Mouse (Mus musculus) cerebellum, adult 2 months (tissue): ENCODE measurements around the gene Stxbp4. TPM values are rescaled to one million over a fixed set of nuclear protein-coding genes. Genes with fewer than 3 reads are reported as not detected.
A peak's percentile ranks its signal among the peaks of the same experiment; 100 is the strongest.

Source experiments
- DNase-seq, 2 experiments: peaks; one replicate each; pipeline ENCODE4 v3.0.0; 2021
- H3K27ac ChIP-seq: fragments of 200-500 bp; 2 replicates; pipeline ENCODE4 v1.5.1; 2012; ENCODE audit warnings: low read length, control low read depth, inconsistent platforms; ENCODE audit not compliant: insufficient read depth
- H3K27me3 ChIP-seq: fragments of 200-500 bp; 2 replicates; pipeline ENCODE4 v1.6.1; 2012; ENCODE audit warnings: inconsistent platforms, mild to moderate bottlenecking, low read length, moderate library complexity; ENCODE audit not compliant: control insufficient read depth, insufficient read depth
- H3K4me1 ChIP-seq: fragments of 200-500 bp; 2 replicates; pipeline ENCODE4 v1.6.1; 2011; ENCODE audit warnings: low read length; ENCODE audit not compliant: control insufficient read depth, insufficient read depth
- H3K4me3 ChIP-seq: fragments of 200-500 bp; replicated peaks from 2 replicates; pipeline ENCODE3; 2011; ENCODE audit warnings: mild to moderate bottlenecking, low read depth, low read length, control low read depth; ENCODE audit not compliant: insufficient read depth
- CTCF ChIP-seq: fragments of 200-500 bp; IDR thresholded peaks from 2 replicates; pipeline ENCODE4 v1.5.1; 2011; ENCODE audit warnings: low read depth, mild to moderate bottlenecking, control low read depth, low read length, moderate library complexity, borderline replicate concordance; ENCODE audit not compliant: insufficient read depth
- POLR2A ChIP-seq: fragments of 200-500 bp; IDR thresholded peaks from 2 replicates; pipeline ENCODE4 v1.6.1; 2011; ENCODE audit warnings: low read length, control low read depth, borderline replicate concordance; ENCODE audit not compliant: insufficient read depth
- WGBS: fragments of 180-500 bp; shearing (Covaris S2); methylation state at CpG from one replicate; pipeline ENCODE4 v1.1.7; 2018; 5-methylcytosine and 5-hydroxymethylcytosine counted together
- polyA plus RNA-seq: library from polyadenylated mRNA; depleted of rRNA; stranded (reverse); fragments of >200 nt; gene quantifications from 2 replicates; pipeline ENCODE4 v1.2.3, GENCODE M21; 2012

Stxbp4 gene
- polyA plus RNA-seq, 1 experiment: 7.4 TPM

- no peaks in the 10 kb centered on the region for H3K27me3 ChIP-seq
- WGBS: 71% methylated on average over 2 of the region's 2 CpGs
- DNase-seq: no peak
These were observed 5.4 kb downstream of the Stxbp4 start for GRCm38 (mm10) chr11:90632480-90632879.

GRCm38 (mm10) chr11:90627751-90628150 is 10.1 kb downstream of the Stxbp4 start:
- Histone ChIP-seq H3K27me3 (no peaks in the 10 kb centered on the region), H3K4me1 (no peaks in the 10 kb centered on the region), H3K4me3 (no peak overlapping the region), H3K27ac (no peak overlapping the region)
- WGBS: 88% methylated on average over 1 of the region's 1 CpGs
- no peak for DNase-seq
- no peak for TF ChIP-seq CTCF
- no peak for TF ChIP-seq POLR2A

More at GRCm38 (mm10) chr11:90632480-90632879, 5.4 kb downstream of the Stxbp4 start:
- TF ChIP-seq POLR2A (no peak), CTCF (no peak)
- Histone ChIP-seq H3K4me1 (no peaks in the 10 kb centered on the region), H3K4me3 (no peak overlapping the region), H3K27ac (no peak overlapping the region)

- no peak for DNase-seq
- Histone ChIP-seq H3K4me1 (no peaks in the 10 kb centered on the region), H3K4me3 (no peak overlapping the region), H3K27ac (no peak overlapping the region), H3K27me3 (no peaks in the 10 kb centered on the region)
- TF ChIP-seq CTCF (no peak), POLR2A (no peak)
- 88% methylated on average over 1 of the region's 1 CpGs for WGBS
These were observed 12.7 kb downstream of the Stxbp4 start for GRCm38 (mm10) chr11:90625174-90625573.

GRCm38 (mm10) chr11:90623477-90623876 is 14.4 kb downstream of the Stxbp4 start:
- H3K27me3 ChIP-seq: no peaks in the 10 kb centered on the region
- no peak overlapping the region for H3K4me3 ChIP-seq
- no peak for TF ChIP-seq POLR2A
- peak; percentile 55; the same call in 1 of the 2 replicates for TF ChIP-seq CTCF
- DNase-seq: peak in 1 of 2 experiments; percentile 12
- no peak overlapping the region for H3K27ac ChIP-seq
- WGBS: 49% methylated on average over 6 of the region's 6 CpGs
- no peaks in the 10 kb centered on the region for H3K4me1 ChIP-seq

- no peaks in the 10 kb centered on the region for H3K27me3 ChIP-seq
- TF ChIP-seq CTCF (no peak), POLR2A (no peak)
- no peak overlapping the region for H3K4me3 ChIP-seq
- no peaks in the 10 kb centered on the region for H3K4me1 ChIP-seq
- WGBS: 70% methylated on average over 7 of the region's 7 CpGs
- no peak overlapping the region for H3K27ac ChIP-seq
- DNase-seq: no peak
These were observed 15.4 kb downstream of the Stxbp4 start for GRCm38 (mm10) chr11:90622500-90622899.

- Histone ChIP-seq H3K4me3 (no peak overlapping the region), H3K27ac (no peak overlapping the region), H3K27me3 (no peaks in the 10 kb centered on the region), H3K4me1 (no peaks in the 10 kb centered on the region)
- no peak for DNase-seq
- WGBS: 90% methylated on average over 12 of the region's 12 CpGs
- TF ChIP-seq POLR2A (no peak), CTCF (no peak)
These were observed 15.8 kb downstream of the Stxbp4 start for GRCm38 (mm10) chr11:90622044-90622443.

GRCm38 (mm10) chr11:90616431-90616830 is 21.5 kb downstream of the Stxbp4 start:
- peak; percentile 37; the same call in 1 of the 2 replicates for TF ChIP-seq CTCF
- no peak for TF ChIP-seq POLR2A
- H3K4me3 ChIP-seq: no peak overlapping the region
- no peak overlapping the region for H3K27ac ChIP-seq
- H3K4me1 ChIP-seq: no peaks in the 10 kb centered on the region
- DNase-seq: peak in 1 of 2 experiments; percentile 21
- H3K27me3 ChIP-seq: no peaks in the 10 kb centered on the region

- Histone ChIP-seq H3K4me1 (no peaks in the 10 kb centered on the region), H3K4me3 (no peak overlapping the region), H3K27ac (no peak overlapping the region), H3K27me3 (no peaks in the 10 kb centered on the region)
- no peak for DNase-seq
- TF ChIP-seq POLR2A (no peak), CTCF (no peak)
- WGBS: 93% methylated on average over 6 of the region's 6 CpGs
These were observed 23.1 kb downstream of the Stxbp4 start for GRCm38 (mm10) chr11:90614743-90615142.

GRCm38 (mm10) chr11:90612118-90612517 is 25.8 kb downstream of the Stxbp4 start:
- DNase-seq: no peak
- TF ChIP-seq CTCF: no peak
- TF ChIP-seq POLR2A: no peak
- no peaks in the 10 kb centered on the region for H3K27me3 ChIP-seq
- H3K4me3 ChIP-seq: no peak overlapping the region
- H3K4me1 ChIP-seq: no peaks in the 10 kb centered on the region
- H3K27ac ChIP-seq: no peak overlapping the region
